Mouse (Mus musculus) kidney, postnatal 36 days (tissue): ENCODE measurements at regions not wholly inside any gene's neighbourhood (a gene's known extent, or its start where the extent isn't known, plus 50 kb on each side); places are given as distances from the start of the nearest gene placed in this dataset.

Experiments used
- DNase-seq, 2 experiments: peaks; one replicate each; pipeline ENCODE4 v3.0.0; 2021 to 2022; ENCODE audit warnings: mixed read lengths in 2 of 2

- DNase-seq: no peak
Observed at GRCm38 (mm10) chr2:137974651-137975050, 281.7 kb upstream of the Btbd3 start.

GRCm38 (mm10) chr2:137969156-137969555, 287.2 kb upstream of the Btbd3 start:
- no peak for DNase-seq

GRCm38 (mm10) chr2:137966460-137967076, 289.8 kb upstream of the Btbd3 start:
- no peak for DNase-seq

GRCm38 (mm10) chr2:137954830-137955229, 301.5 kb upstream of the Btbd3 start:
- DNase-seq: no peak

- DNase-seq: no peak
Observed at GRCm38 (mm10) chr2:137953144-137953543, 303.2 kb upstream of the Btbd3 start.

GRCm38 (mm10) chr2:137951942-137952341, 304.4 kb upstream of the Btbd3 start:
- DNase-seq: no peak

GRCm38 (mm10) chr2:137950931-137951330, 305.4 kb upstream of the Btbd3 start:
- no peak for DNase-seq

- peak; percentile 71 to 86 for DNase-seq
Observed at GRCm38 (mm10) chr2:137942753-137943152, 313.6 kb upstream of the Btbd3 start.

GRCm38 (mm10) chr2:137939591-137939990, 316.8 kb upstream of the Btbd3 start:
- no peak for DNase-seq

GRCm38 (mm10) chr2:137938831-137939480, 317.4 kb upstream of the Btbd3 start:
- no peak for DNase-seq

- DNase-seq: no peak
Observed at GRCm38 (mm10) chr2:137936613-137937012, 319.8 kb upstream of the Btbd3 start.

- no peak for DNase-seq
Observed at GRCm38 (mm10) chr2:137932931-137933330, 323.4 kb upstream of the Btbd3 start.

- no peak for DNase-seq
Observed at GRCm38 (mm10) chr2:137932488-137932887, 323.9 kb upstream of the Btbd3 start.

GRCm38 (mm10) chr2:137925488-137925887, 330.9 kb upstream of the Btbd3 start:
- DNase-seq: no peak

- DNase-seq: no peak
Observed at GRCm38 (mm10) chr2:137924576-137924975, 331.8 kb upstream of the Btbd3 start.

GRCm38 (mm10) chr2:137898425-137898824, 357.9 kb upstream of the Btbd3 start:
- DNase-seq: no peak

- DNase-seq: no peak
Observed at GRCm38 (mm10) chr2:137880211-137881031, 375.9 kb upstream of the Btbd3 start.

GRCm38 (mm10) chr2:137869676-137870075, 386.7 kb upstream of the Btbd3 start:
- no peak for DNase-seq

- DNase-seq: no peak
Observed at GRCm38 (mm10) chr2:137854494-137854893, 401.9 kb upstream of the Btbd3 start.

GRCm38 (mm10) chr2:137853399-137854259, 402.7 kb upstream of the Btbd3 start:
- no peak for DNase-seq

- DNase-seq: no peak
Observed at GRCm38 (mm10) chr2:137847901-137848300, 408.5 kb upstream of the Btbd3 start.

- no peak for DNase-seq
Observed at GRCm38 (mm10) chr2:137827814-137828374, 428.5 kb upstream of the Btbd3 start.
